Mouse (Mus musculus) bone marrow macrophage, adult 2 months (primary cell): ENCODE results near the gene Veph1.

Experiments
- CTCF ChIP-seq: IDR thresholded peaks from 2 replicates; pipeline ENCODE4 v1.5.1; 2012; ENCODE audit warnings: low read depth, mild to moderate bottlenecking, low read length, moderate library complexity
- POLR2A ChIP-seq: IDR thresholded peaks from 2 replicates; pipeline ENCODE4 v1.6.1; 2012; ENCODE audit warnings: mild to moderate bottlenecking, low read depth, low read length, borderline replicate concordance

DNA sequence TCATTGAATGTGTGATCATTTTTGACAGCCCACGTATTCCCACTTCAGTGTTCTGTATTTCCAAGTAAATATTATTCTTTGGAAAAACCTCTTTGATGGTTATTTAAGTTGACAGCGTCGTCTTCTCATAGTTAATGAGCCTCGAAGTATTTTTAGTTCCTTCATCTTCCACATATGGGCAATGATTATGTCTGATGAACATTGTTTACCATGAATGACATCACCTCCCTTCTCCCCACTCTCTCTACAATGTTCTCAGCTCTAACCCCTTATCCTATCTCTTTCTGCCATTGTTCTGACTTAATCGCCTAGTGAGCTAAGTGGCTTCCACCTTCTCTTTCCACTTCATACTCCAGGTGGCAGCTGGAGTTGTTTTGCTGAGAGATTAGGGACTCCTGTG lies 261.4 kb downstream of the Veph1 start:
- TF ChIP-seq CTCF (no peak), POLR2A (no peak)
